Mouse (Mus musculus): ENCODE results near the gene B3galt4.
"Not testable (repeated sequence)": the region's sequence is repeated elsewhere in the genome, so short reads cannot be mapped to it uniquely, and the experiment has no call there.

Gene B3galt4

DNA sequence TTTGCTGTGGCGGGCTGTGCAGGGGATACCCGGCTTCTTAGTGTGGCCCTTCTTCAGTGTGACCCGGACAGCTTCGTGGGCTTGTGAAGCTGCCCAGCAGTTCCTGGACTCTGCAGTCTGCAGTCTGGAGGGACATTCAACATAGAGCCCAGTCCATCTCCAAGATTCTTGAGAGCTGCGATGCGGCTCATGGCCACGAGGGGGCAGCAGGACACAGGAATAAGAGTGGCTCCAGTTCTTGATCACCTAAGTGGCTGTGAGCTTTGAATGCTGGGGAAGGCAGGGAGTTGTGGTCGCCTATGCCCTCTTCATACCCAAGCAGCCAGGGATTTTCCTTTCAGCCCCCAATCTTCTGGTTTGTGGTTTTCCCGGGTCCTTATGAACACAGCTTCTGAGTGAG, 17.2 kb upstream of the B3galt4 start:
- no peak for DNase-seq (ENCODE audit: low read depth, low spot score)

DNA sequence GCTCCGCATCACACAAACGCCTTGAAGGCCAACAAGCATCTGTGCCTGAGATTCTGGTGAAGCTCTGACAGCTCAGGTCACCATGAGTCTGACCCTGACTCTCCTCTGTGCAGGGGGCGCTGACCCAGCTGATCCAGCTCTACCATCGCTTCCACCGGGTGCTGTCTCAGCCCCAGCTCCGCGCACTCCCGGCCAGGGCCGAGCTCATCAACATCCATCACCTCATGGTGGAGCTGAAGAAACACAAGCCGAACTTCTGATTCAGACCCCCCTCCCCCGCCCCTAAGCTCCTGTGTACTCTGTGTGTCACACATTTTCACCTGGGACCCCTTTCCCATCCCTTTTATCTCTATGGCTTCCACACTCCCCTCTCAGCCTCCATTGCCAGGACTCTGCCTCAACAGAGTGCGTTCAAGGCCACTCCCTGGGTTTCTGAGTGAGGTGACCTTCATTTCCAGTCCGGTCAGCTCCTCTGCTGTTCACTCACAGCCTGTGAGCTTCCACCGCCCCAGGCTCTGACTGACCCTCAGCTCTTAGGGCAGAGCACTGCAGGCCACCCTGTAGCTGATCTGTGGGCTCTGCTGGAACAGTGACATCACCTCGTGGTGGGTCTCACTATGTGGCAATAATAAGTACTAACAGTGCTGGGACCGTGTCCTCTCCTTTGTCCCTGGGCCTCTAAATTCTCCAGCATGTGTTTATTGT, 14.7 kb upstream of the B3galt4 start:
- no peak for DNase-seq (ENCODE audit: low read depth, low spot score)

DNA sequence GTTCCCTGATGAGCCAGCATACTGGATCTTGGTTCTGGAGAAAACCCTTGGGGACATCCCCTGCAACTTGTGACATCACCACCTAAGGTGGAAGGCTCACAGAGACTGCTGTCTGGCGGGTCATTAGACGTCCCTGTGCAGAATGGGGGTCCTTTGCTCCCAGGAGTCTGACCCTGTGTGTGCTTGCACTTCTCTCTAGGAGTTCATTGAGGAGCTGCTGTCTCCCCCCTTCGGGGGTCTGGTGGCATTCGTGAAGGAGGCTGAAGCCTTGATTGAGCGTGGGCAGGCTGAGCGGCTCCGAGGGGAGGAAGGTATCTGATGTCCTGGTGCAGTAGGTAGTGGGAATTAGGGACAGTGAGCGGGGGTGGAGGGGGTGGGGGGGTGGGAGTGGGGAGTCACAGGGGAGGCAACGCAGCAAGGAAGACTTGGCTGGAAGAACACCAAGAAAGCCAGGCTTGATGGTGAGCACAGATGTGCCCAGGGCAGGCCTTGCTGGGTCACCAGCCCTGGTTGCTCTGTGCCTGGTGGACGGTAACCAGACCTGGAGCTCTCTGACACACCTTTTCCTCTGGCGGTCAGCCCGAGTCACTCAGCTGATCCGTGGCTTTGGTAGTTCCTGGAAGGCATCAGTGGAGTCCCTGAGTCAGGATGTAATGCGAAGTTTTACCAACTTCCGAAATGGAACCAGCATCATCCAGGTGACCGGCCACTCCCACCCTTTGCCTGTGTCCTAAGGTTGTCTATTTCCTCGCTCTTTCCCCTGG, 14.0 kb upstream of the B3galt4 start:
- no peak for DNase-seq (ENCODE audit: low read depth, low spot score)

DNA sequence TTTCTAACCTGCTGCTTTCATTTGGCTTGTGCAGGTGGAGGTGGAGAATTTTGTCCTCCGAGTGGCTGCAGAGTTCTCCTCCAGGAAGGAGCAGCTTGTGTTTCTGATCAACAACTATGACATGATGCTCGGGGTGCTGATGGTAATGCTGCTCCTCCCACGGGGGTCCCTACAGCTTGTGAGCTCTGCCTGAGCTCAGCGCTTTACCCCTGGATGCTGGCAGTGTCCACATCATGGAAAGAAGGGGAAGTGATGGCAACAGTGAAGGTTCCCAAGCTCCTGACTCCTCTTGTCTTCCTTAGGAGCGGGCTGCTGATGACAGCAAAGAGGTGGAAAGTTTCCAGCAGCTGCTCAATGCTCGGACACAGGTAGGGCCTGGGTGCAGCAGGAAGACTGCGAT, 11.6 kb upstream of the B3galt4 start:
- DNase-seq (ENCODE audit: low read depth, low spot score), result no peak

DNA sequence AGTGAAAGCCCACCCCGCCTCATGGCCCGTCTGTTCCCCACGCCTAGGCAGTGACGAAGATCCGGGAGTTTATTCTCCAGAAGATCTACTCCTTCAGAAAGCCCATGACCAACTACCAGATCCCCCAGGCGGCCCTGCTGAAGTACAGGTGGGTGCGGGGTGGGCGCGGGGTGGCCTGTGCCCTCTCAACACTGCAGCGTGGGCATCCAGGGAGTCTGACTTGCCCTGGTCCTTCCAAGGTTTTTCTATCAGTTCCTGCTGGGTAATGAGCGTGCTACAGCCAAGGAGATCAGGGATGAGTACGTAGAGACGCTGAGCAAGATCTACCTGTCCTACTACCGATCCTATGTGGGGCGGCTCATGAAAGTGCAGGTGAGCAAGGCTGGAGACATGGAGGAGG, 8.7 kb upstream of the B3galt4 start:
- no peak for DNase-seq (ENCODE audit: low read depth, low spot score)

DNA sequence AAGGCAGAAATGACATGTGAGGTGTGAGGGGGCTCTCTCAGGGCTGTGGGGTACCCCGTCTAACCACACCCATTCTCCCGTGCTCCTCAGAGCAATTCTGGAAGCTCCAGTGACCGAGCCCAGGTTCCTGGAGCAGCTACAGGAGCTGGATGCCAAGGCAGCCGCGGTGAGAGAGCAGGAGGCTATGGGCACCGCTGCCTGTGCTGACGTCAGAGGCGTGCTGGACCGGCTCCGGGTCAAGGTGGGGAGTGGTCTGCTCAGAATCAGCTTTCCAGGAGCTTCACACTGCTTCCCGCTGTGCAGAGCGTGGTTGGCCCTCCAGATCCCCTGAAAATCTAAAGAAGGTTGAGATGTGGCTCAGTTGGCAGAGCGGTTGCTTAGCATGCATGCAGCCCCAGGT, 7.8 kb upstream of the B3galt4 start:
- no peak for DNase-seq (ENCODE audit: low read depth, low spot score)

DNA sequence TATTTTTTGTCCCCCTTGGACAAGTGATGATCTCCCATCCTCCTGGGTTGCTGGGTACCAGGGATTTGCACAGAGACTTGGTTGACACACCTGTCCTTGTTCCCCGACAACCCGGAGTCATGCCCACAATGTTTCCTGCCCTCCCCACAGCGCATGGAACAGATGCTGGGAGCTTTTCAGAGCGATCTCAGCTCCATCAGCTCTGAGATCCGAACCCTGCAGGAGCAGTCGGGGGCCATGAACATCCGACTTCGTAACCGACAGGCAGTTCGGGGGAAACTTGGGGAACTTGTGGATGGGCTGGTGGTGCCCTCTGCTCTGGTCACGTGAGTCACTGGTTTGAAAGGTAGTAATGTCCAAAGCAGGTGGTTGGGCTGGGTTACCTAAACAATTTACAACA, 7.2 kb upstream of the B3galt4 start:
- no peak for DNase-seq (ENCODE audit: low read depth, low spot score)

DNA sequence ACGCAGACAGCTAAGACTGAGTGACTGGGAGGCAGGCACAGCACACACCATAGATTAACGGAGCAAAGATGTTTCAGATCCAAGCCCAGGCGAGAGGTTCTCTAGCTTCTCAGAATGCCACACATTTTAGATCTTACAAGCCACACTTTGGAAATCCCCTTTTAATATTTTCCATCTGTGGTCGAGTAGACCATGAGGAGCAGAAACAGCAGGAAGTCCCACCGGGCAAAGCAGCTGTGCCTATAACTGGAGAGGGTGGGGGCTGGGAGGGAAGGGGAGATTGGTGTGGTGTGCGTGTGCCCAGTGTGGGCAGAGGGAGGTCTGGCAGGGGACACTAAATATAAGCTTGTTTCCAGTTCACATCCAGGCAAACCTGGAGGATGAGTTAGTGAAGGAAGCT, 6.2 kb upstream of the B3galt4 start:
- no peak for DNase-seq (ENCODE audit: low read depth, low spot score)

DNA sequence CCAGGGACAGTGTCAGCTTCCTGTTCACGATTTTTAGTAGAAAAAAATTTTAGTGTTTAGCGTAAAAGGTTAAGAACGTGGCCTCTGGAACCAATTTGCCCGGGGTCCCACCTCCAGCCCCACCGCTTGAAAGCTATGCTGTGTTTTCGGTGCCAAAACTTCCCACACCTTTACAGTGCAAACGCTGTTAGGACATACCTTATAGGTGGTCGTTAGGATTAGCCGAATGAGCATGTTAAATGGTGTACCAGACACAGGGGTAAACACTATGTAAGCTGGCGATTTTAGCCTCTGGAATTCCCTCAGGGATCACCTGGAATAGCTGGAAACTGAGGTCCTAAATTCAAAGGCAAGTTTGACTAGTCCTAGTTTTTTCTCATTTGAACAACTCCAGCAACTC, 5.0 kb upstream of the B3galt4 start:
- no peak for DNase-seq (ENCODE audit: low read depth, low spot score)

DNA sequence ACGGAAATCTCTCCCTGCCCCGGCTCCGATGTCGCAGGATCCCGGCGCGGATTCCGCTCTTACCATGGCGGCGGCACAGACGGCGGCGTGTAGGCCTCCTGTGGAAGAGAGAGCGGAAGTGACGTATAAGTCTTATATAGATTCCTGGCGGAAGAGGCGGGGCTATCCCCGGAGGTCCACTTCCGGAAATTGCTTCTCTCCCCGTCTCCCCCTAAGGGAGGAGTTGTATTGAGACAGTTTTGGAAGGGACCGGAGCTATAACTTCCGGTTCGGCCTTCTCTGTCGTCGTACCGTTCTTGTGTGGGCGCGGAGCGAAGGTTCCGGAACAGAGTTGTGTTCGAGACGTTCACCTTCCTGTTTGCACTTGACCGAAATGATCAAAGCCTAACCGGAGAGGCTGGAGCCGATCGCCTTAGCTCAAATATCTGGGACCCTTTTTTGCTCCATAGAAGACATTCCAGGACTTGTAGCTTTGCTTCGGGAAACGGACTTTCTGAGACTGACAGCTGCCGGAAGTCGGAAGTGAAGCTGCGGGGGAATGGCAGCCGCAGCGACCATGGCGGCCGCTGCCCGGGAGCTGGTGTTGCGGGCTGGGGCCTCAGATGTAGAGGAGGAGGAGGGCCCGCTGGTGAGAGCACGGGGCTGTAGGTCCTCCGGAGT, 4.4 kb upstream of the B3galt4 start, which contains the start of the genes Vps52 and Rps18:
Gene Vps52, plus strand, starts transcription at position 258 of the 660 bp plus-strand sequence.
Gene Rps18, minus strand, starts transcription at position 447 of the 660 bp plus-strand sequence.
- peak; percentile 99 for DNase-seq (ENCODE audit: low read depth, low spot score)

DNA sequence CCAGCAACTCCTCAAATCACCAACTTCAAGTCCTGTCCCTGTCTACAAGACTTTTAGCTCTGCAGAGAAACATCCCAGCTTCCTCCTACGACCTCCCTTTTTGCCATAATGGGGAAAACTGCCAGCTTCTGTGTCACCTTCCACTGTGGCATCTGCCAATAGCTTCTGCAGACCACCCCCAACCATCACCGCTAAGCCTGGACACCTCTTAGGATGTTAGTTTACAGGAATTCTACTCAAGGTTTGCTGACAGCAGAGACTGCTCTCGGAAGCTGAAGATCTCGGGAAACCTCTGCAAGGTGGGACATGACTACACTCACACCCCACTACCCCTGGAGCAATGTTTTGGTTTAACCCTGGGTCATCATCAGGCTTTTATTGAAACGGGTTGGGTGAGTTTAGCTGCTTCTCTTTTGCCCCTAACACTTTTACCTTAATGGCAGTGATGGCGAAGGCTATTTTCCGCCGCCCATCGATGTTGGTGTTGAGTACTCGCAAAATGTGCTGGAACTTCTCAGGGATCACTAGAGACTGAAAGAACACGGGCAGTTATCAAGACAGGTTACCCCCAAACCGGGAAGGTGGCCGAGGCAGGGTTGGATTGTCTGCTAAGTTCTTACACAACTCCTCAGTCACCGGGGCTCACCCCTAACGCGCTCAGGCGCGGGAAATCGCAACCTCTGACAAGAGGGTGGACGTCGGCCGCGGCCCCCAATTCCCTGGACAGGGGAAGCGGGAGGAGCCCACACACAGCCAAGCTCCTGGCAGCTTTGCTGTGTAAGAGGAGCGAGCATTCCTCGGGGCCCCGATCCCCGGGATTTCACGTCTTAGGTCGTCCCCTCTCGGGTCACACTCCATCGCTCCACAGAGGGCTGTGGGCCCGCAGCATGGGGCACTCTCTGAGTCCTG, 3.6 kb upstream of the B3galt4 start:
- DNase-seq (ENCODE audit: low read depth, low spot score), result no peak

DNA sequence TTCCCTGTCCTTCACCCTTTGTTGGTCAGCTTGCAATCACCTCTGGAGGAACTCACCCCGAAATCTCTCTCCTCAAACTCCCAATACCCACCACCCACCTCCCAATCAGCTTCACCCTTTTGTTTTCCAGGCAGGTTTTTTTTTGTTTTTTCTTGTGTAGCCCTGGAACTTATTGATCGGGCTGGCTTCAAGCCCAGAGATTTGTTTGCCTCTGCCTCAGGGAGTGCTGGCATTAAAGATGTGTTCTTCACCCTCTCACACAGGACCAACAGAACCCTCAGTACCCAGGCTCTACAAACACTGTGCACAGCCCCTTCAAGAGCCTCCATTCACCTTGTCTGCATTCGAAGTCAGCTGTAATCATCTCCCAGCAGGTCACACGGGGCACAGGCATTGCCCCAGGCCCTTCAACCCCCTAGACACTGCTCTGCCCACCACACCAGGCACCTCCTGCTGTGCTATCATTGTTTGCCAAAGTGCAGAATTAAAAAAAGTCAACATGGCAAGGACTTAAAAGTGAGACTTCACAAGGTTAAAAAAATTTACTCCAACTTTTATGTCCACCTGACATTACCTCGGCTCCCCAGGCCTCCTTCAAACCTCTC, 2.8 kb upstream of the B3galt4 start:
- no peak for DNase-seq (ENCODE audit: low read depth, low spot score)

DNA sequence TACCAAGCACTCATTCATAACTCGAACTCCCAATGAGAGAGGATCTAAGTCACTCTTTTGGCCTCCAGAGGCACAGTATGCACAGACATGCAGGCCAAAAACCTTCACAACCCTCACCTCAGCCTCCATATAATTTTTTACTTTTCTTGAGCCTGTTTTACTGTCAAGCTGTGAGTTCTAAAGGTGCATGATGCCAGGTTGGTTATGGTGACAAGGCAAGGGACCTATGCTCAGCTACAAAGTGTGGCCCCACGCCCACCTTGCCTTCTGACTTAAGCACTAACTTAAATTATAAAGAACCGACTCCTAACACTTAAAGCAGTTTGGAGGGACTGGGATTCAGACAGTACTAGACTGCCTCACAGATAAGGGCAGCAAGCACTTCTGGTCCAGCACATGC, 2.0 kb upstream of the B3galt4 start:
- no peak for DNase-seq (ENCODE audit: low read depth, low spot score)

DNA sequence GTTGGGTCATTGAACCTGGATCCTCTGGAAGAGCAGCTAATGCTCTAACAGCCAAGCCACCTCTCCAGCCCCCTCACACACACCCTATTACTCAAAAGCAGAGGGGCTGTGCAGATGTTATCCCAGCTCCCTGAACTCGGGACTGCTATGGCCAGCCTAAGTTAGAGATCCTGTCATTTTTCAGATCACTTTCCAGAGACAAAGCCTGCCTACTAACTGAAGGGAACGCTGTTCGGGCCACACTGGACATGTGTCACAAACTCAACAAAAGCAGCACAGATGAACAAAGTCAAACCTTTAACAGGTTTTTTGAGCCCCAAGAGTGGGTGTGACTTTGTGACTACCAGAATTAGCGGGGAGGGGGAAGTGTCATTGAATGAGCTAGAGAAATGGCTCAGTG, 1.6 kb upstream of the B3galt4 start:
- no peak for DNase-seq (ENCODE audit: low read depth, low spot score)

DNA sequence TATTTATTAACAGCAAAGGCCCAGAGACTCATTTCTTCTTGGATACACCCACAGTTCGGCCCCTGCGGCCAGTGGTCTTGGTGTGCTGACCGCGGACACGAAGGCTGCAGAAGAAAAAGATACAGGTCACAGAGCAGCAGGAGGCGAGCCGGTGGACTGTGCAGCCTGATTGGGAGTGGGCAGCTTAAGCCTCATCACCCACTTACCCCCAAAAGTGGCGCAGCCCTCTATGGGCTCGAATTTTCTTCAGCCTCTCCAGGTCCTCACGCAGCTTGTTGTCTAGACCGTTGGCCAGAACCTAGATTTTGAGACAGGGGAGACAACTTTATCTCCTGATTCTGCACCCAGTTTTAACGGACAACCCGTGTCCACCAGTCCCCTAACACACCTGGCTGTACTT, 727 bp upstream of the B3galt4 start:
- not testable (repeated sequence) for DNase-seq (ENCODE audit: low read depth, low spot score)

DNA sequence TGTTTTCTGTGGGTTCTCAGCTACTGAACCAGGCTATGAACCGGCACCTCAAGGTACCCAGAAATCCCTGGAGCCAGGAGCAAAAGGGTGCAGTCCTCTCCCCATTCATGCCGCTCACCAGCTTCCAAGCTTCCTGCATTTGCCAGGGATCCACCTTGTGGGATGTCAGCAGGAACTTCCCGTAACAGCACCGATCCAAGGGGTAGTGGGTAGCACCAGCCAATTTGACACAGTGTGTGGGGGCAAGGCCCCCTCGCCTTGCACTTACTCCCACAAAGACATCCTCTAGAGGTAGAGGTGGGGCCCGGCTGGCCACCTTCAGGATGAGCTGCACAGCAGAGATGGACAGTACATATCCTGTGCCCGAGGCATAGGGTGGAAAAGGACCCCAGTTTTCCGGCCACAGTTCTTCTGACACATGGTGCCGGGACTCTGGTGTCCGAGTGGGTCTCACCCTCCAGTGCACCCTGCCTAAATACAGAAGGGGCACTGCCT, 1.1 kb downstream of the B3galt4 start:
- DNase-seq (ENCODE audit: low read depth, low spot score), result no peak

DNA sequence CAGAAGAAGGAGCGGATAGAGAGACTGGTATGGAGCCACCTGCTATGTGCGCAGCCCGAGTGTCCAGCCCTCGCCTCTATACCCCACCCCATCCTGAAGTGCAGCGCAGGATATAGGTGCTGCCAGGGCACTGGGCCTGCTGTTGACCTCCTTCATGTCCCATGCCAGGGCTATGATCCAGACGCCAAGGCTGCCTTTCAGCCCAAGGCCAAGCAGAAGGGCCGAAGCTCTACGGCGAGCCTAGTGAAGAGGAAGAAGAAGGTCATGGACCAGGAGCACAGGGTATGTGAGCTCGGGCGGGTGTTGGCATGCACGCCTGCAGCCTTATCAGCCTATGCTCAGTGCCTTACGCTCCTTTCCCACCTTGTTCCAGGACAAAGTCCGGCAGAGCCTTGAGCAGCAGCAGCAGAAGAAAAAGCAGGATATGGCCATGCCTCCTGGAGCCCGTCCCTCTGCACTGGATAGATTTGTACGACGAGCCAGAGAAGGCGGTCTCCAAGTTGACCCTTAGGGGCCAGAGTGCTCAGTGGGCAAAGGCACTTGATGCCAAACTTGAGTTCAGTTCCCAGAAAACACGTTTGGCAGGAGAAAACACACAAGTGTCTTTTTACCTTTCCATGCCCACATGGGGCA, 2.3 kb downstream of the B3galt4 start:
- DNase-seq (ENCODE audit: low read depth, low spot score), result no peak

DNA sequence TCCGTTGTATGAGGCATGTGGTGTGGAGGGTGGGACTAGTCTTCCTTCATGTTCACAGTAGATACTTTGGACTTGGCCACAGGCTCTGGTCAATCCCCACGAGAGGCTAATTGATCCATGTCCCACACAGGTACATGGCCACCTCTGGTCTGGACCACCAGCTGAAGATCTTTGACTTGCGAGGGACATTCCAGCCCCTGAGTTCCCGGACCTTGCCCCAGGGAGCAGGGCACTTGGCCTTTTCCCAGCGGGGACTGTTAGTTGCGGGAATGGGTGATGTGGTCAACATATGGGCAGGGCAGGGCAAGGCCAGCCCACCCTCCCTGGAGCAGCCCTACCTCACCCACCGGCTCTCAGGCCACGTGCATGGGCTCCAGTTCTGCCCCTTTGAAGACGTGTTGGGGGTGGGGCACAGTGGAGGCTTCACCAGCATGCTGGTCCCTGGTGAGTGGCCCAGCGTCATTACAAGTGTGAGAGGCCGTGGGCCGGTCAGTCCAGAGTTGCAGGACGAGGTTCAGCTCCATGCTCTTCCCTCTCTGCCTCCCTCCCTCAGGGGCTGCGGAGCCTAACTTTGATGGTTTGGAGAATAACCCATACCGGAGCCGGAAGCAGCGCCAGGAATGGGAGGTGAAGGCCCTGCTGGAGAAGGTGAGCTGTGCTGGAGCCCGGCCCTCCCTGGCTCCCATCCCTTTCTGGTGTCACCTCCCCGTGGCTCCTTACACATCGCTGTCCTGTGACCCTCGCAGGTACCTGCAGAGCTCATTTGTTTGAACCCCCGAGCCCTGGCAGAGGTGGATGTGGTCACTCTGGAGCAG, 3.0 kb downstream of the B3galt4 start:
- DNase-seq (ENCODE audit: low read depth, low spot score), result no peak

DNA sequence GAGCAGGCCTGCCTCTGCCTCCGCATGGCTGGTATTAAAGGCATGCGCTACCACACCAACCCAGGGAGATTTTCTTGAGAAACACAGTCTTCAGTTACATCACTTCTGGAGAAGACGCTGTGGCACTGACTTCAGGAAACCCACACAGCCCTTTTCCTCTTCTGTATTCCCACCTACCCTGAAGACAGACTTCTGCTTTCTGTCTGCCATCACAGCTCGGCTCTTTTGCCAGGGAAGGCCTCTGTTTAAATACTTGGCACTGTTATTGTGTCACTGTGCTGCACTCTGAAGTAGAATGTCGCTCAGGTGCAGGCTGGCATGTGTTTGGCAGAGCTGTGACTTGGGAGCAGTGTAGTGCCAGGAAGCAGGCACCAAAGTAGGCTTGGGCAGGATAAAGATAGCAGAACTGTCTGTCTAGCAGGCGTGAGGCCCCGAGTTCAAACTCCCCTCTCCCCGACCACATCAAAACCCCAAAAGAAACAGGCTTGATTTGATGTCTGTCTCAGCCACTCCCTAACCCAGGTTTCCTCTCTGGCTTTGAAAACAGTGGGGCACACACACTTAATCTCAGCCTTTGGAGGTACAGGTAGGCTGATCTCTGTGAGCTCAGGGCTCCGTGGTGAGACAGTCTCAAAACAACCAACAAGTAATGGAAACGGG, 3.7 kb downstream of the B3galt4 start:
- peak; percentile 38 for DNase-seq (ENCODE audit: low read depth, low spot score)
